Mouse (Mus musculus) cerebellum, postnatal 14 days (tissue): ENCODE measurements around the gene Shb.
"Not testable (repeated sequence)": the region's sequence is repeated elsewhere in the genome, so short reads cannot be mapped to it uniquely, and the experiment has no call there.

Experiments
- DNase-seq, 2 experiments: peaks; one replicate each; pipeline ENCODE4 v3.0.0; 2021; ENCODE audit warnings: mixed read lengths in 2 of 2

Gene Shb

GRCm38 (mm10) chr4:45387296-45387695, 145.0 kb downstream of the Shb start:
- not testable (repeated sequence) for DNase-seq

- DNase-seq = not testable (repeated sequence)
Measured at GRCm38 (mm10) chr4:45382133-45382532, 150.1 kb downstream of the Shb start.

GRCm38 (mm10) chr4:45380903-45381580, 151.2 kb downstream of the Shb start:
- not testable (repeated sequence) for DNase-seq

- no peak for DNase-seq
Measured at GRCm38 (mm10) chr4:45376573-45376972, 155.7 kb downstream of the Shb start.

- DNase-seq = no peak
Measured at GRCm38 (mm10) chr4:45374879-45375278, 157.4 kb downstream of the Shb start.
